Mouse (Mus musculus): Measurements from ENCODE around the gene Atp7b. TPM values are rescaled to one million over a fixed set of nuclear protein-coding genes. Genes with fewer than 3 reads are reported as not detected.

The Atp7b gene
- polyA plus RNA-seq, 1 experiment from 2014 or later: 3.0 TPM

GRCm38 (mm10) chr8:22013034-22013707, 46.9 kb downstream of the Atp7b start:
- Histone ChIP-seq H3K36me3 (ENCODE audit: control insufficient read depth, insufficient read depth) (no peaks in the 10 kb centered on the region), H3K27ac (ENCODE audit: low read depth, low read length) (no peak overlapping the region), H3K4me1 (replicated peaks; ENCODE audit: control insufficient read depth, insufficient read depth, low read length) (no peaks in the 10 kb centered on the region), H3K9ac (ENCODE audit: low read depth, low read length) (no peak overlapping the region), H3K4me2 (replicated peaks; ENCODE audit: low read depth) (0 out of 2 replicates have a peak overlapping the region, but pooled peaks have one; percentile 13), H3K27me3 (replicated peaks; ENCODE audit: control insufficient read depth, insufficient read depth, low read length) (no peaks in the 10 kb centered on the region), H3K4me3 (ENCODE audit: low read depth, low read length) (no peak overlapping the region), H3K9me3 (ENCODE audit: control insufficient read depth) (no peaks in the 10 kb centered on the region)
- peak; percentile 60 for ATAC-seq
- TF ChIP-seq CTCF (IDR thresholded peaks at IDR 0.05; ENCODE audit: low read depth): no peak
- WGBS: 67% methylated on average over 24 of the region's 24 CpGs

GRCm38 (mm10) chr8:22009403-22009802, 50.7 kb downstream of the Atp7b start:
- WGBS: 75% methylated on average over 3 of the region's 3 CpGs
- no peak for TF ChIP-seq CTCF (IDR thresholded peaks at IDR 0.05; ENCODE audit: low read depth)
- Histone ChIP-seq H3K4me3 (ENCODE audit: low read depth, low read length) (no peak overlapping the region), H3K27me3 (replicated peaks; ENCODE audit: control insufficient read depth, insufficient read depth, low read length) (no peaks in the 10 kb centered on the region), H3K27ac (ENCODE audit: low read depth, low read length) (no peak overlapping the region), H3K9me3 (ENCODE audit: control insufficient read depth) (no peaks in the 10 kb centered on the region), H3K36me3 (ENCODE audit: control insufficient read depth, insufficient read depth) (no peaks in the 10 kb centered on the region), H3K9ac (ENCODE audit: low read depth, low read length) (no peak overlapping the region), H3K4me2 (replicated peaks; ENCODE audit: low read depth) (no peak overlapping the region), H3K4me1 (replicated peaks; ENCODE audit: control insufficient read depth, insufficient read depth, low read length) (no peaks in the 10 kb centered on the region)
- ATAC-seq: no peak

- H3K4me1 ChIP-seq (replicated peaks; ENCODE audit: control insufficient read depth, insufficient read depth, low read length): no peaks in the 10 kb centered on the region
- H3K9ac ChIP-seq (ENCODE audit: low read depth, low read length): no peak overlapping the region
- no peak overlapping the region for H3K4me2 ChIP-seq (replicated peaks; ENCODE audit: low read depth)
- no peaks in the 10 kb centered on the region for H3K36me3 ChIP-seq (ENCODE audit: control insufficient read depth, insufficient read depth)
- no peak for TF ChIP-seq CTCF (IDR thresholded peaks at IDR 0.05; ENCODE audit: low read depth)
- no peak overlapping the region for H3K4me3 ChIP-seq (ENCODE audit: low read depth, low read length)
- 82% methylated on average over 6 of the region's 6 CpGs for WGBS
- no peaks in the 10 kb centered on the region for H3K9me3 ChIP-seq (ENCODE audit: control insufficient read depth)
- H3K27me3 ChIP-seq (replicated peaks; ENCODE audit: control insufficient read depth, insufficient read depth, low read length): no peaks in the 10 kb centered on the region
- ATAC-seq: no peak
- H3K27ac ChIP-seq (ENCODE audit: low read depth, low read length): no peak overlapping the region
These were observed 53.7 kb downstream of the Atp7b start for GRCm38 (mm10) chr8:22006423-22006822.

GRCm38 (mm10) chr8:22004750-22005522, 55.2 kb downstream of the Atp7b start:
- Histone ChIP-seq H3K4me3 (ENCODE audit: low read depth, low read length) (no peak overlapping the region), H3K9ac (ENCODE audit: low read depth, low read length) (no peak overlapping the region), H3K4me1 (replicated peaks; ENCODE audit: control insufficient read depth, insufficient read depth, low read length) (no peaks in the 10 kb centered on the region), H3K36me3 (ENCODE audit: control insufficient read depth, insufficient read depth) (no peaks in the 10 kb centered on the region), H3K9me3 (ENCODE audit: control insufficient read depth) (no peaks in the 10 kb centered on the region), H3K27me3 (replicated peaks; ENCODE audit: control insufficient read depth, insufficient read depth, low read length) (no peaks in the 10 kb centered on the region), H3K4me2 (replicated peaks; ENCODE audit: low read depth) (no peak overlapping the region), H3K27ac (ENCODE audit: low read depth, low read length) (no peak overlapping the region)
- 84% methylated on average over 14 of the region's 14 CpGs for WGBS
- ATAC-seq: no peak
- TF ChIP-seq CTCF (IDR thresholded peaks at IDR 0.05; ENCODE audit: low read depth): no peak

GRCm38 (mm10) chr8:21995181-21995580, 64.9 kb downstream of the Atp7b start:
- no peak overlapping the region for H3K27ac ChIP-seq (ENCODE audit: low read depth, low read length)
- H3K9ac ChIP-seq (ENCODE audit: low read depth, low read length): no peak overlapping the region
- no peaks in the 10 kb centered on the region for H3K27me3 ChIP-seq (replicated peaks; ENCODE audit: control insufficient read depth, insufficient read depth, low read length)
- no peaks in the 10 kb centered on the region for H3K4me1 ChIP-seq (replicated peaks; ENCODE audit: control insufficient read depth, insufficient read depth, low read length)
- no peak overlapping the region for H3K4me2 ChIP-seq (replicated peaks; ENCODE audit: low read depth)
- H3K36me3 ChIP-seq (ENCODE audit: control insufficient read depth, insufficient read depth): no peaks in the 10 kb centered on the region; the same call in 1 of the 2 replicates
- no peak overlapping the region for H3K4me3 ChIP-seq (ENCODE audit: low read depth, low read length)
- ATAC-seq: no peak
- H3K9me3 ChIP-seq (ENCODE audit: control insufficient read depth): no peaks in the 10 kb centered on the region
- TF ChIP-seq CTCF (IDR thresholded peaks at IDR 0.05; ENCODE audit: low read depth): no peak
- WGBS: 51% methylated on average over 3 of the region's 3 CpGs

GRCm38 (mm10) chr8:21992184-21992583, 67.9 kb downstream of the Atp7b start:
- Histone ChIP-seq H3K4me3 (ENCODE audit: low read depth, low read length) (no peak overlapping the region), H3K36me3 (ENCODE audit: control insufficient read depth, insufficient read depth) (no peaks in the 10 kb centered on the region; the same call in 1 of the 2 replicates), H3K27me3 (replicated peaks; ENCODE audit: control insufficient read depth, insufficient read depth, low read length) (no peaks in the 10 kb centered on the region), H3K4me1 (replicated peaks; ENCODE audit: control insufficient read depth, insufficient read depth, low read length) (no peaks in the 10 kb centered on the region), H3K9ac (ENCODE audit: low read depth, low read length) (no peak overlapping the region), H3K4me2 (replicated peaks; ENCODE audit: low read depth) (no peak overlapping the region), H3K27ac (ENCODE audit: low read depth, low read length) (no peak overlapping the region), H3K9me3 (ENCODE audit: control insufficient read depth) (no peaks in the 10 kb centered on the region)
- ATAC-seq: no peak
- peak; percentile 90 for TF ChIP-seq CTCF (IDR thresholded peaks at IDR 0.05; ENCODE audit: low read depth)
- 35% methylated on average over 6 of the region's 6 CpGs for WGBS
